Mouse (Mus musculus) WW6 (cell line): ENCODE measurements around the gene Cox11.

ENCODE experiments used
- DNase-seq: peaks from one replicate; pipeline ENCODE4 v3.0.0-alpha.2; 2013; ENCODE audit warnings: low read depth, low spot score

Cox11 gene

DNA sequence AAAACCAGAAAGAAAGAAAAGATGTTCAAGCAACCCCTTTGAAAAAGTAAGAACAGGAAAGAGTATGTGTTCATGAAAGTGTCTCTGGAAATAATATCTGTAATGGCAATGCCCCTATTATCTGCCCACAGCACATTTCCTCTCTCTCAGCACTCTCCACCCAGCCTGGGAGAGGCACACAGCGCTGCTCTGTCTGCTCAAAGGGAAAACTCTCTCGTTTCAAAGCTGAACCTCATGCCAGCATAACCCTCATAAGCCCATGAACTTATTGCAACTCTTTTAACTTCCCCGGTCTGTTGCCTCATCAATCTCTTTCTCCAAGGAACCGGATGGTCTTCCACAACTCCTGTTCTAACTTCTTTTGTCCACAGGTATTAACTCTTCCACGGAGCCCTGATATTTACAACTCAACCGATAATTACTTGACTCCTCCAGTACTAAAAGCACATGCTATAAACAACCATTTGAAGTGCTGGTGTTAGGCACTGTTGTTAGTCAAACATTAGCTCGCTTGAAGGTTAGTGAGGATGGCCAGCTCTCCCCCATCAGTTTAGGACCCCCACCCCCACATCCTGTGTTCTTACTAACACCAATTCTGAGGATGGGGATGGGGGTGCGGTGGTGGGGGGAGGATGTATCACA, 26.5 kb downstream of the Cox11 start:
- DNase-seq = no peak

DNA sequence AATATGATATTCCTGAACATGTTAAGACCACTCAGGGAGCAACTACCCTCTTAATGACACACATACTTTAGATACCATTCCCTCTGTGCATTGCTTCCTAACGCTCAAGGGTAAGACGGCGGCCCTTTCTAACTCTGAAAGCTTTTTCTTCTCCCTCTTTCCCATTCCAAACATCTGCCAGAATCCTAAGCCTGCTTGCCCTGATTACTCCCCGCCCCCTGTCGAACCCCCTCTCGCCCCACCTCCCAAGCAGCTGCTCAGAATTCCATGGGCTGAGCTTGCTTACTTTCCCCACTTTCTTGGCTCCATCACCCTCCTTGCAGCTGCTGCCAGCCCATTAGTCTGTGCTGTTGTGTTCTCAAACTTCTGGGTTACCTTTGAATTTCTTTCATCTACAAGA, 27.2 kb downstream of the Cox11 start:
- DNase-seq = no peak

DNA sequence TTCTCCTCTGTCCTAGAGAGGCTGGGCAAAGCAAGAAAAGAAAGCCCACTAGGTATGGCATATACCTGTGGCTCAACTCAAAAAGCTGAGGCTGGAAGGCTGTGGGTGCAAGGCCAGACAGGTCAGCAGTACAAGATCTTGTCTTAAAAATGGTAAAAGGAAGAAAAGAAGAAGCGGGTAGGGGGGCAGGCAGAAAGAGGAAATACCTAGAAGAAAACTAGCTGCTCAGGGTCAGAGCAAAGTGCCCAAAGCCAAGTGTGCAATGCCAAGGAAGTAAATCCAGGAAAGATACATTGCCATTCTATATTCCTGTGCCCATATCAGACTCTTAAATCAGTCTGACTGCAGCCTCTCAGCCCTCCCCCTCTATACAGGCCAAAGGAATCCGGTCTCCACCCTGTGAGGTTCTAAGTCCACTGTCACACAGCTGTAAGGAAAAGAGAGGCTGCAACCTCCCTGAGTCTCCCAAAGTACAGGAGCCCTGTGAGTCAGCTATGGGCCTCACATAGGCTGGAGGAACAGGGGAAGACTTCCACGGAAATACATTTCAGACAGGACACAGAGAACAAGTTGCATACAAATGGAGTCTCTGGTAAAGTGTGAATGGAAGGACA, 28.3 kb downstream of the Cox11 start:
- DNase-seq = no peak

- DNase-seq = no peak
Observed at GRCm38 (mm10) chr11:90666916-90667315, 28.9 kb downstream of the Cox11 start.

- no peak for DNase-seq
Observed at GRCm38 (mm10) chr11:90667325-90667724, 29.4 kb downstream of the Cox11 start.

- DNase-seq = no peak
Observed at GRCm38 (mm10) chr11:90675479-90676110, 37.6 kb downstream of the Cox11 start.

- no peak for DNase-seq
Observed at GRCm38 (mm10) chr11:90677027-90677426, 39.1 kb downstream of the Cox11 start.

- DNase-seq = no peak
Observed at GRCm38 (mm10) chr11:90677771-90678288, 39.9 kb downstream of the Cox11 start.

DNA sequence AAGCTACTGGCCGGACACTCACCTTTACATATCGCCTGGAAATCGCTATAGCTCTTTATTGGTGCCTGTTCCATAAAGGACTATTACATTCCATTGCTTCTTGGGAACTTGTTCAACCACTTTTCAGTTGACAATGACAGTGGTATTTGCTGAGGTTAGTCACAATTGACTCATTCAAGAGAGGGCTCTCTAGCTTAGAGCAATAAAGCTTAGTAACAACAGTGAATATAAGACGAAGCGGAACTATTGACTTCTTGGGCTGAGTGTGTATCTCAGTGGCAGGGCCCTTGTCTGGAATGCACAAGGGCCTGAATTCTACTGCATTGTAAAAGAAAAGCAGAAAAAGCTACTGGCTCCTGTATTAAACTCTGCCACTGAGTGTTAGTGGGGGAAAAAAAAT, 40.6 kb downstream of the Cox11 start:
- DNase-seq = no peak

DNA sequence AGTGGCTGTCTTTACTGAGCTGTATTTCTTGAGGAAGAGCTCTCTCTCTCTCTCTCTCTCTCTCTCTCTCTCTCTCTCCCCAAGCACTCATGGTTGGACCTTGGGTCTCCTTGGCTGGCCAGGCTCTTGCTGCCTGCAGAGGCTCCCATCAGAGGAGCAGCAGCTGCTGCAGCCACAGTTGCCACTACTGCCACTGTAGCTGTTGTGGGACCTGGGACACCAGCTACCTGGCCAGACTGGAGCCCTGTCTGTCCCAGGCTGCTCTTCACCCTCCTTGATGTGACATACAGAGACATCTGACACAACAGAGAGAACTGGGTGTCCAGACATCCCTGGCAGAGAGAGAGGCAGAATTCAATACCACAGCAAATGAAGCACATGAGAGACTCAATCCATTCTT, 43.2 kb downstream of the Cox11 start:
- DNase-seq = no peak

- DNase-seq = no peak
Observed at GRCm38 (mm10) chr11:90684765-90685164, 46.8 kb downstream of the Cox11 start.

GRCm38 (mm10) chr11:90685196-90685595, 47.2 kb downstream of the Cox11 start:
- no peak for DNase-seq

DNA sequence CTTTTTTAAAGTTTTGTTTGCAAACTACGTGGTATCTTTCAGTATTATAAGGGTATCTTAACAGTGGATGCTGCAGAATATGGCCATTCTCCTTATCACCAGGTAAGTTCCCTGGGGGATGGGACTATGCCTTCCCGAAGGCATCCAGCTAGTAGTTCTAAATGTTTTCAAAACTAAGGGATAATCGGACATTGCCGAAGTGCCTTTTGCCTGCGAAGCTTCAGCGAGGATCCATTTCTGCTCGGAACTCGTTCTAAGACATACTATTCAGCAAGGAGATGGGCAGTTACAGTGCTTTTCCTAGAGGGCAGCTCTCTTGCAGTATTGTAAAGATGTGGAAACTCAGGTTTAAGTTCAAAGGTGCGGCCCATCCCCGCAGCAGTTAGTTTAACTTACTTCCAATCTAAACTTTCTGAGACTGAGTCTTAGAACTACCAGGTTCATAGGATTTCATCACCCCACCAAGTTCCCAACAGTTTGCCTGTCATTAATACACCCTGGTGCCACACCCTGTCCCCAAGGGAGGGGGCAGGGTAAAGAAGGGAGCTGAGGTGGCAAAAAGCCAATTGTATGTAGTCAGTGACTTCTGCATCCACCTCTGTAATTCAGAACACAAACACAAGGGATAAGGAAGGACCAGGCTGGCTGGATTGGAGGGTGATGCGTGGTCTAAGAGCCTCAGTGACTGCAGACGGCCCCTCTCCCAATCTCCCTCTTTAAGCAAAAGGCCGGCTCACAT, 48.5 kb downstream of the Cox11 start:
- no peak for DNase-seq

- no peak for DNase-seq
Observed at GRCm38 (mm10) chr11:90687040-90687439, 49.1 kb downstream of the Cox11 start.

DNA sequence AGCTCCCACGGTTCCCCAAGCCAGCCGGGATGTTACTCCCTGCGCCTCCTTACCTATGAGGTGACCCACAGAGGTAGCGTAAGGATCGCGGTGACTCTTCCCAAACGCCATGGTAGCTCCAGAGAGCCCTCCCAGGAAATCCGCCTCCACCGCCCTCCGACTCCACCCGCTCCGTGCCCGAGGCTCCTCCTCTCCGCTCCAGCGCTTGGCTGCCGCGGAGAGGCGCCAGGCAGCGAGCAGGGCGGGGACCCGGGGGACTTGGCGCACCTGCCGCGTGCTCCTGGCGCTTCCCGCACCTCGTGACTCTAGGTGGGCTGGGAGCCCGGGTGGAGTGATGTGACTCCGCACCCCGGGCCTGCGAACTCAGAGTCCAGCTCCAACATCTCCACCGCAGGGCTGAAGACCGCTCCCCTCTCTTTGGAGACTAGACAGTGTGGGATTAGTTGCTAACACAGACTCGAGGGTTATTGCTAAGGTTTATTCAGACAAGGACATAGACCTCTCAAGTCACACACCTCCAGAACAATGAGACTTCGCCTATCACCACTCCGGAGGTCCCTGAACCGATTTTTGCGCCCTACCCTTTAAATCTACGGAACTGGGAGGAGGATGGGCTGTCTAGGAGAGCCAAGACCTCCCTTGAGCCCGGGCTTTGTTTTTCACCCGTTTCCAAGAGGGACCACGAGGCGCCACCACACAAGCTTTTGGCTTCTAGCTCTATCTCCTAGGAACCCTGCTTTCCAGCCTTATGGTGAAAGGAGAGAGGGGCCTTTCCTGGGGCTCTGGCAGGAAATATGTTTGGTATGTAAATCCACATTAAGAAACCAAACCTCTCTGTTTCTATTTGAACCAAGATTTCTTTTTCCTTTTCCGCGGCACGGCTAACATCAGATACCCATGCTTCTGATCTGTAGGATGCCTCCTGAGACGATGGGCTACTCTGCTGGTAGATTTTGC, 49.8 kb downstream of the Cox11 start, which contains the start of gene Tom1l1:
TSS of gene Tom1l1 (minus strand) at position 907 of the 957 bp plus-strand sequence.
- DNase-seq = peak; percentile 74

- no peak for DNase-seq
Observed at GRCm38 (mm10) chr11:90690361-90690760, 52.4 kb downstream of the Cox11 start.

DNA sequence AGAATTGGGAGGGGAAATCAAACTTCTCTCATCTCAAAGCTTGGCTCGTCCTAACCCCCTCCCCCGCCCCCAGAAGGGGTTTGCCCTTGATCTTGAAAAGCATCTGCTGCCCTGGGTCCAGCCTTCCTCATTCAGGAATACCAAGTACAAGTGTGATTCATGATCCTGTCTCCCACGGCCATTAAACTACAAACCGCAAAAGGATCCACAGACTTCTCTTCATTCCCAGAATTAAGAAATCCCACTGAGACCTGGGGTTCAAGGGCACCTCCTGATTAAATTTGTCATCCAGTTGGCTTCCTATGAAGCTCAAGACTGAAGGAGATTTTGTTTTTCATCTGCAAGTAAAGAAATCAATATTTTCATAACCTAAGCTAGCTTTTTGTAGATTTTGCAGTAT, 56.2 kb downstream of the Cox11 start:
- no peak for DNase-seq
